Mouse (Mus musculus) hindbrain, embryonic 11.5 days (tissue): ENCODE measurements around the gene Mdfic. TPM values are rescaled to one million over a fixed set of nuclear protein-coding genes. Genes with fewer than 3 reads are reported as not detected.

Experiments used
- ATAC-seq: fragments of 200-750 bp; cut with Nextera tagmentation; 2 replicates; pipeline ENCODE4 v1.8.0; 2017; ENCODE audit warnings: mild to moderate bottlenecking, moderate TSS enrichment, moderate library complexity; ENCODE audit not compliant: low FRiP score
- DNase-seq: peaks from one replicate; pipeline ENCODE4 v3.0.0-alpha.2; 2015; ENCODE audit warnings: low spot score
- H3K27ac ChIP-seq: fragments of 300-500 bp; sonication (generic); 2 replicates; pipeline ENCODE4 v1.5.1; 2014; ENCODE audit warnings: mild to moderate bottlenecking, low read depth, low read length
- H3K27me3 ChIP-seq: fragments of 300-500 bp; sonication (generic); 2 replicates; pipeline ENCODE4 v1.6.1; 2014; ENCODE audit warnings: mild to moderate bottlenecking, low read length, moderate library complexity, mixed read lengths; ENCODE audit not compliant: control insufficient read depth, insufficient read depth
- H3K36me3 ChIP-seq: fragments of 300-500 bp; sonication (generic); 2 replicates; pipeline ENCODE4 v1.6.1; 2014; ENCODE audit warnings: mild to moderate bottlenecking, low read length, moderate library complexity, mixed read lengths; ENCODE audit not compliant: control insufficient read depth, insufficient read depth
- H3K4me1 ChIP-seq: fragments of 300-500 bp; sonication (generic); replicated peaks from 2 replicates; pipeline ENCODE4 v1.6.1; 2014; ENCODE audit warnings: low read length, mixed read lengths; ENCODE audit not compliant: control insufficient read depth, insufficient read depth
- H3K4me2 ChIP-seq: fragments of 300-500 bp; sonication (generic); replicated peaks from 2 replicates; pipeline ENCODE4 v1.6.1; 2014; ENCODE audit warnings: mild to moderate bottlenecking, low read depth, low read length
- H3K4me3 ChIP-seq: fragments of 300-500 bp; sonication (generic); 2 replicates; pipeline ENCODE4 v1.5.1; 2014; ENCODE audit warnings: low read depth, low read length
- H3K9ac ChIP-seq: fragments of 300-500 bp; sonication (generic); 2 replicates; pipeline ENCODE4 v1.6.1; 2014; ENCODE audit warnings: low read depth, low read length
- H3K9me3 ChIP-seq: fragments of 300-500 bp; sonication (generic); 2 replicates; pipeline ENCODE4 v1.6.1; 2016; ENCODE audit warnings: low read length; ENCODE audit not compliant: control insufficient read depth
- WGBS: fragments of 180-500 bp; shearing (Covaris S2); extraction: QIAGEN DNeasy Blood & Tissue Kit; methylation state at CpG from one replicate; pipeline ENCODE4 v1.1.7; 2014; 5-methylcytosine and 5-hydroxymethylcytosine counted together
- polyA plus RNA-seq: library from polyadenylated mRNA; unstranded; fragments of >200 nt; fragmentation: Nextera tagmentation; extraction: Ambion mirVana; gene quantifications from 2 replicates; pipeline ENCODE4 v1.2.1, GENCODE M21; 2014

Mdfic gene
- polyA plus RNA-seq, 1 experiment from 2014 or later, result 4.8 TPM

- Histone ChIP-seq H3K27me3 (no peaks in the 10 kb centered on the region), H3K27ac (no peak overlapping the region), H3K4me1 (no peaks in the 10 kb centered on the region), H3K36me3 (no peaks in the 10 kb centered on the region), H3K9ac (no peak overlapping the region), H3K4me2 (no peak overlapping the region), H3K9me3 (no peaks in the 10 kb centered on the region), H3K4me3 (no peak overlapping the region)
- DNase-seq (no peak), ATAC-seq (no peak)
- 83% methylated on average over 5 of the region's 5 CpGs for WGBS
Observed at GRCm38 (mm10) chr6:15745891-15746290, 25.4 kb downstream of the Mdfic start.

GRCm38 (mm10) chr6:15747396-15748155, 27.1 kb downstream of the Mdfic start:
- Histone ChIP-seq H3K4me2 (no peak overlapping the region), H3K36me3 (no peaks in the 10 kb centered on the region), H3K27me3 (no peaks in the 10 kb centered on the region), H3K4me3 (no peak overlapping the region), H3K9me3 (no peaks in the 10 kb centered on the region), H3K9ac (no peak overlapping the region), H3K27ac (no peak overlapping the region), H3K4me1 (no peaks in the 10 kb centered on the region)
- DNase-seq (no peak), ATAC-seq (no peak)
- 96% methylated on average over 5 of the region's 5 CpGs for WGBS

- H3K4me2 ChIP-seq, result no peak overlapping the region
- DNase-seq (no peak), ATAC-seq (no peak)
- H3K4me3 ChIP-seq, result no peak overlapping the region
- WGBS, result 90% methylated on average over 1 of the region's 1 CpGs
- H3K9ac ChIP-seq, result no peak overlapping the region
- H3K4me1 ChIP-seq, result no peaks in the 10 kb centered on the region
- no peaks in the 10 kb centered on the region for H3K27me3 ChIP-seq
- H3K27ac ChIP-seq, result no peak overlapping the region
- no peaks in the 10 kb centered on the region for H3K36me3 ChIP-seq
- H3K9me3 ChIP-seq, result no peaks in the 10 kb centered on the region
Observed at GRCm38 (mm10) chr6:15748236-15748635, 27.8 kb downstream of the Mdfic start.

DNA sequence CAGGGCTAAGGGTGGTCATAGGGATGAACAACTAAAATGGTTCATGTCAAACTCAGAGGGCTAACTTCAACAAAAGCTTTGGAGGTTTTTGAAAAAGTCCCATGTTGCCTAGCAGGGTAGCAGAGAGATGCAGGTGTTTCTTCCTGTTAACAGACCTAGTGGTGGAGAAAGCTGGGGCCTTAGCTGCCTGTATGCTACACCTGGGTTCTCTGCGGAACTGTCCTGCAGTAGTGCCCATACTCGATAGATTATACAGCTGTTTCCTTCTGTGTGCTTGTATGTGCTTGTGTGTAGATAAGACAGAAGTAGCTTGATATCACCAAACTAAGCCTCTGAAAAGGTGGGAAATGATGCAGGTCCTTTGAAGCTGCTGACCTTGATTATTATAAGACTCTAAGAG, 28.5 kb downstream of the Mdfic start:
- Histone ChIP-seq H3K4me1 (no peaks in the 10 kb centered on the region), H3K9me3 (no peaks in the 10 kb centered on the region), H3K27me3 (no peaks in the 10 kb centered on the region), H3K36me3 (no peaks in the 10 kb centered on the region), H3K4me3 (no peak overlapping the region), H3K9ac (no peak overlapping the region), H3K27ac (no peak overlapping the region), H3K4me2 (no peak overlapping the region)
- 100% methylated on average over 2 of the region's 2 CpGs for WGBS
- DNase-seq (no peak), ATAC-seq (no peak)

DNA sequence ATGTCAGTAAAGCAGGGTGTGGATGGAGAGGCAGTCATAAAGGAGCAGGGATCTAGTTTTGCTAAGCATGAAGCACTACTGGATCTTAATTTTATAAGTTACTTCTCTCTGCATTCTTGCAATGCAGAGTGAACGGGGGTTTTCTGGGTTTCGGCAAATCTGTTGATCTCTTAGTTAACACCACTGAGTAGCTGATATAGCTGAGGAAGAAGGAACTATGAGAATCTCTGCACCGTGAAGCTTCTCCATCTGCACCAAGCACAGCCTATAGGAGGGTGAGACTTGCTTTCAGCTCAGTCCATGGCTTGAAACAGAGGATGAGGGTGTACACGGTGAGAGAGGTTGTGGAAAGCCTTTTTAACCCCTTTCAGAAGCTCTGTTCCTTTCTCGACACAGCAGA, 29.6 kb downstream of the Mdfic start:
- ATAC-seq (no peak), DNase-seq (no peak)
- Histone ChIP-seq H3K27me3 (no peaks in the 10 kb centered on the region), H3K9me3 (no peaks in the 10 kb centered on the region), H3K27ac (no peak overlapping the region), H3K9ac (no peak overlapping the region), H3K4me2 (no peak overlapping the region), H3K4me3 (no peak overlapping the region), H3K4me1 (no peaks in the 10 kb centered on the region), H3K36me3 (no peaks in the 10 kb centered on the region)
- WGBS, result 83% methylated on average over 5 of the region's 5 CpGs

GRCm38 (mm10) chr6:15751375-15751774, 30.9 kb downstream of the Mdfic start:
- Histone ChIP-seq H3K36me3 (no peaks in the 10 kb centered on the region), H3K27me3 (no peaks in the 10 kb centered on the region), H3K9me3 (no peaks in the 10 kb centered on the region), H3K9ac (no peak overlapping the region), H3K4me2 (no peak overlapping the region), H3K4me1 (no peaks in the 10 kb centered on the region), H3K4me3 (no peak overlapping the region), H3K27ac (no peak overlapping the region)
- ATAC-seq, result no peak
- WGBS, result 87% methylated on average over 2 of the region's 2 CpGs
- no peak for DNase-seq

GRCm38 (mm10) chr6:15752160-15752559, 31.7 kb downstream of the Mdfic start:
- no peak for ATAC-seq
- no peaks in the 10 kb centered on the region for H3K9me3 ChIP-seq
- H3K9ac ChIP-seq, result no peak overlapping the region
- WGBS, result 94% methylated on average over 5 of the region's 5 CpGs
- no peak overlapping the region for H3K4me3 ChIP-seq
- no peaks in the 10 kb centered on the region for H3K27me3 ChIP-seq
- H3K4me2 ChIP-seq, result no peak overlapping the region
- DNase-seq, result no peak
- H3K4me1 ChIP-seq, result no peaks in the 10 kb centered on the region
- H3K27ac ChIP-seq, result no peak overlapping the region
- H3K36me3 ChIP-seq, result no peaks in the 10 kb centered on the region

GRCm38 (mm10) chr6:15753208-15753607, 32.7 kb downstream of the Mdfic start:
- no peak overlapping the region for H3K4me3 ChIP-seq
- no peak overlapping the region for H3K4me2 ChIP-seq
- no peak for DNase-seq
- H3K9me3 ChIP-seq, result no peaks in the 10 kb centered on the region
- no peaks in the 10 kb centered on the region for H3K4me1 ChIP-seq
- no peaks in the 10 kb centered on the region for H3K36me3 ChIP-seq
- H3K27me3 ChIP-seq, result no peaks in the 10 kb centered on the region
- ATAC-seq, result no peak
- H3K27ac ChIP-seq, result no peak overlapping the region
- no peak overlapping the region for H3K9ac ChIP-seq

DNA sequence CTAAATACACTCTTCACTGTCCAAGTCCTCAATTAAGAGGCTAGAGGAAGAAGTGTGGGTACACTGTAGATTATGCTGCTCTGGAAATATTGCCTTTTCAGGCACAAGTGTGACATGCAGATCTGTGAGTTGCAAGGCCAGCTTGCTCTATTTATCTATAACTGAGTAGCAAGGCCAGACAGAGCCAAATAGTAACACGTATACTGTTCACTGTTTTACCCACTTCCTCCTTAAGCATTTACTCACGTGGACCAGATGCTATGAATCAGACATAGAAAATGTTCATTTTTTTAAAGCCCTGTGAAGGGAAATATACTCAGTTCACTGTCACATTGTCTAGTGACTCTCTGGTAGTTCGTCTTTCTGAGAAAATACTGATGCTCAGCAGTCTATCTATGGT, 37.9 kb downstream of the Mdfic start:
- DNase-seq, result no peak
- Histone ChIP-seq H3K27ac (no peak overlapping the region), H3K36me3 (no peaks in the 10 kb centered on the region), H3K4me2 (no peak overlapping the region), H3K27me3 (no peaks in the 10 kb centered on the region), H3K9me3 (no peaks in the 10 kb centered on the region), H3K4me1 (no peaks in the 10 kb centered on the region), H3K4me3 (no peak overlapping the region), H3K9ac (no peak overlapping the region)
- 84% methylated on average over 3 of the region's 3 CpGs for WGBS
- ATAC-seq, result no peak
